Mouse (Mus musculus) heart, adult 2 months (tissue): ENCODE measurements at regions not wholly inside any gene's neighbourhood (a gene's known extent, or its start where the extent isn't known, plus 50 kb on each side); places are given as distances from the start of the nearest gene placed in this dataset.

Experiments used
- CTCF ChIP-seq: fragments of 200-600 bp; IDR thresholded peaks from 2 replicates; pipeline ENCODE4 v1.8.1; 2022; ENCODE audit warnings: antibody characterized with exemption, mild to moderate bottlenecking, moderate library complexity
- POLR2A ChIP-seq: fragments of 200-500 bp; IDR thresholded peaks from 2 replicates; pipeline ENCODE4 v1.6.1; 2011; ENCODE audit warnings: mild to moderate bottlenecking, low read depth, low read length, control low read depth; ENCODE audit not compliant: insufficient read depth

- TF ChIP-seq CTCF (no peak), POLR2A (no peak)
Observed at GRCm38 (mm10) chr10:8041790-8042189, 85.8 kb upstream of the Tab2 start.
